Mouse (Mus musculus) stomach, embryonic 16.5 days (tissue): ENCODE measurements around the gene Mfsd13b. TPM values are rescaled to one million over a fixed set of nuclear protein-coding genes. Genes with fewer than 3 reads are reported as not detected.
A peak's percentile ranks its signal among the peaks of the same experiment; 100 is the strongest.

Experiments
- ATAC-seq: fragments of 200-750 bp; cut with Nextera tagmentation; 2 replicates; pipeline ENCODE4 v1.8.0; 2017; ENCODE audit warnings: moderate number of reproducible peaks, moderate TSS enrichment; ENCODE audit not compliant: insufficient read depth, low FRiP score
- H3K27ac ChIP-seq: fragments of 300-500 bp; sonication (generic); 2 replicates; pipeline ENCODE4 v1.5.1; 2014; ENCODE audit warnings: low read length
- H3K27me3 ChIP-seq: fragments of 300-500 bp; sonication (generic); 2 replicates; pipeline ENCODE4 v1.6.1; 2014; ENCODE audit warnings: low read length, control low read depth, mixed read lengths; ENCODE audit not compliant: control insufficient read depth, insufficient read depth
- H3K36me3 ChIP-seq: fragments of 300-500 bp; sonication (generic); 2 replicates; pipeline ENCODE4 v1.6.1; 2014; ENCODE audit warnings: low read length; ENCODE audit not compliant: control insufficient read depth, insufficient read depth
- H3K4me1 ChIP-seq: fragments of 300-500 bp; sonication (generic); 2 replicates; pipeline ENCODE4 v1.6.1; 2014; ENCODE audit warnings: low read length, control low read depth, mixed read lengths; ENCODE audit not compliant: control insufficient read depth, insufficient read depth
- H3K4me2 ChIP-seq: fragments of 300-500 bp; sonication (generic); 2 replicates; pipeline ENCODE4 v1.6.1; 2014; ENCODE audit warnings: low read depth, low read length, mixed read lengths
- H3K4me3 ChIP-seq: fragments of 300-500 bp; sonication (generic); replicated peaks from 2 replicates; pipeline ENCODE4 v1.5.1; 2014; ENCODE audit warnings: mild to moderate bottlenecking, low read length
- H3K9ac ChIP-seq: fragments of 300-500 bp; sonication (generic); 2 replicates; pipeline ENCODE4 v1.6.1; 2014; ENCODE audit warnings: low read length
- H3K9me3 ChIP-seq: fragments of 300-500 bp; sonication (generic); replicated peaks from 2 replicates; pipeline ENCODE4 v1.6.1; 2016; ENCODE audit warnings: low read length, control low read depth; ENCODE audit not compliant: control insufficient read depth
- WGBS: fragments of 180-500 bp; shearing (Covaris S2); extraction: QIAGEN DNeasy Blood & Tissue Kit; methylation state at CpG from one replicate; pipeline ENCODE4 v1.1.7; 2014; 5-methylcytosine and 5-hydroxymethylcytosine counted together
- polyA plus RNA-seq: library from polyadenylated mRNA; unstranded; fragments of >200 nt; fragmentation: Nextera tagmentation; extraction: Ambion mirVana; gene quantifications from 2 replicates; pipeline ENCODE4 v1.2.1, GENCODE M21; 2015

Mfsd13b gene
- polyA plus RNA-seq = 0.34 and 0.45 TPM in 2 replicates

DNA sequence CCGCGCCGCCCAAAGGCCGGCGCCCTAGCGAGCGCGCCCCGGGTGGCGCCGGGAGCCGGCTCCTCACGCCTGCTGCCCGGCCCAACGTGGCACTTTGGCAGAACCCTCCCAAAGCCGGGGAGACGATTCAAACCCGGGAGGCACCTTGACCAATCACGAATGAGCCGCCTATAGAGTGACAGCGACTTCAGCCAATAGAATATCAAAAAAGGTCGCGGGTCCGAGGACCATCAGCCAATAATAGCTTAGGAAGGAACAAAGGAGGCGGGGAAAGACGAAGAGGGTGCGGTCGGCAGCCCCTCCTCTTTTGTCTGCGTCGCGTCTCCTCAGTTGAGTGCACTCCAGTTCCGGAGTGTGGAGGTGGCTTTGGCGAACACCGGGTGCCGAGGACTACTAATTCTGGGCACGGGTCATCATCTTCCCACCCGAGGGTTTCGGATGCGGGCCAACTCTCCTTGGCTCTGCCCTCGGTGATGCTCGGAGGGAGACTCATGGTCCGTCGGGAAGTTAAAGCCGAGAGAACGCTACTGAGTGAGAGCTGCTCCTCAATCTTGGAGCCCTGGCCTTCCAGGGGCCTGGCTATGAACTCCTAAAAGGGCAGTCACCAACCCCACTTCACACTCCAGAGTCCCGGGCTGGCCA, at the start of gene Mfsd13b, which contains the start of gene Cdr2:
Mfsd13b (plus strand) TSS at position 310 of the 642 bp plus-strand sequence.
Cdr2 (minus strand) TSS at position 113 of the 642 bp plus-strand sequence.
- Histone ChIP-seq H3K4me3 (peak within 1 kb of the TSS; percentile 62), H3K9me3 (no peaks in the 10 kb centered on the region), H3K36me3 (no peaks in the 10 kb centered on the region), H3K27me3 (no peaks in the 10 kb centered on the region), H3K4me1 (peaks cover 15% of the 10 kb centered on the region), H3K9ac (peak within 1 kb of the TSS; percentile 87), H3K4me2 (peak within 1 kb of the TSS; percentile 76), H3K27ac (peak within 1 kb of the TSS; percentile 53)
- under 1% methylated on average over 46 of the region's 46 CpGs for WGBS
- peak; percentile 97 for ATAC-seq

DNA sequence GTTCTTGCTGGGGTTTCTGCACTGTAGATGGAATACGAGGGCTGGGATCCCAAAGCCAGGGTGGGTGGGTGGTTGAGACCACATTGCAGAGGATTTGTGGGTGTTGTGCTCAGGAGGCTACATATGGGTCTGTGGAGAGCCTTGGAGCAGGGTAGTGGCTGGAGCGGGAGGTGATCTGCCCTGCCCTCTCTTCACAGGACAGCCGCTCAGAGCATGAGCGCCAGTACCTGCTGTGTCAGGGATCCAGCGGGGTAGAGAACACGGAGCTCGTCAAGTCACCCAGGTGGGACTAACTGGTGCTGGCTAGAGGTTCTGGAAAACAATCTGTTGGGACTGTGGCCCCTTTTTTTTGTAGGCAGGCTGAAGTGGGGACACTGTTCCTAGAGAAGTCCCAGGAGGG, 49.2 kb upstream of the Mfsd13b start:
- no peak overlapping the region for H3K9ac ChIP-seq
- no peak overlapping the region for H3K4me2 ChIP-seq
- no peak overlapping the region for H3K27ac ChIP-seq
- H3K4me3 ChIP-seq = no peak overlapping the region
- H3K27me3 ChIP-seq = no peaks in the 10 kb centered on the region
- no peaks in the 10 kb centered on the region for H3K4me1 ChIP-seq
- 83% methylated on average over 7 of the region's 7 CpGs for WGBS
- H3K36me3 ChIP-seq = peaks cover 45% of the 10 kb centered on the region; the same call in 1 of the 2 replicates
- no peak for ATAC-seq
- H3K9me3 ChIP-seq = no peaks in the 10 kb centered on the region

DNA sequence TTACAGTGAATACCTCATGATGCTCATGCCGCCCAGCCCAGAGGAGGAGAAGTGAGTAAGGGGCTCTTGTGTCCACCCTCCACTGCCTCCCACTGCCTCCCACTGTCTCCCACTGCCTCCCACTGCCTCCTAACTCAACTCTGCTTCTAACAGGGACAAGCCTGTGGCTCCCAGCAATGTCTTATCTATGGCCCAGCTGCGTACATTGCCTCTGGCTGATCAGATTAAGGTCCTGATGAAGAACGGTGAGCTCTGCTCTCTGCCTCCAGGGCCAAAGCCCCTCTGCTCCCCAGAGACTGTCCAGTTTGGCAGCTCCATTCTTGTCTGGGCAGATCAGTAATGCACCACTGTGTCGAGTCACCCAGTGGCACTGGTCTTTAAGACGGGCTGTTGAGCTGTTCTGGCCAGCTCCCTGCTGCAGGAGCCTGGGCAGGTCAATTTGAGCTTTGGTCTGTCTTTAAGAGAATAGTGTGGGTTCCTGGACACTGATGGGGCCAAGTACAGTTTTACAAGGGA, 48.6 kb upstream of the Mfsd13b start:
- Histone ChIP-seq H3K27ac (no peak overlapping the region), H3K27me3 (no peaks in the 10 kb centered on the region), H3K9me3 (no peaks in the 10 kb centered on the region), H3K4me1 (no peaks in the 10 kb centered on the region), H3K4me2 (no peak overlapping the region), H3K36me3 (peaks cover 41% of the 10 kb centered on the region), H3K4me3 (no peak overlapping the region), H3K9ac (no peak overlapping the region)
- no peak for ATAC-seq
- WGBS = 78% methylated on average over 5 of the region's 5 CpGs

DNA sequence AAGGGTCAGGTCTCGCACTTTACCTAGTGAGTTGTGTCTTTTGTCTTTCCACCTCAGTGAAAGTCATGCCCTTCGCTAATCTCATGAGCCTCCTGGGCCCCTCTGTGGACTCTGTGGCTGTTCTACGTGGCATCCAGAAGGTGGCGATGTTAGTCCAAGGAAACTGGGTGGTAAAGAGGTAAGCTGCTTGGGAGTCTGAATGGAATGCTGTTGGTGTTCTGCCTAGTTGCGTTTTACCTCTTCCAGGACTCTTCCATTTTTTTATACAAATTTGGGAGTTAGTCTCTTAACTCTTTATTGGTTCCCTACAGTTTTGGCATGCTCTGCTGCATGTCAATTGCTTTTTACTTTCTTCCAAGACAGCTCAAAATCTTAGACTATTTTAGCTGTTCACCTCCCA, 47.6 kb upstream of the Mfsd13b start:
- no peak overlapping the region for H3K9ac ChIP-seq
- no peaks in the 10 kb centered on the region for H3K27me3 ChIP-seq
- H3K9me3 ChIP-seq = no peaks in the 10 kb centered on the region
- no peak overlapping the region for H3K27ac ChIP-seq
- H3K36me3 ChIP-seq = peaks cover 48% of the 10 kb centered on the region
- 24% methylated on average over 5 of the region's 5 CpGs for WGBS
- H3K4me1 ChIP-seq = no peaks in the 10 kb centered on the region
- H3K4me2 ChIP-seq = no peak overlapping the region
- ATAC-seq = no peak
- no peak overlapping the region for H3K4me3 ChIP-seq

DNA sequence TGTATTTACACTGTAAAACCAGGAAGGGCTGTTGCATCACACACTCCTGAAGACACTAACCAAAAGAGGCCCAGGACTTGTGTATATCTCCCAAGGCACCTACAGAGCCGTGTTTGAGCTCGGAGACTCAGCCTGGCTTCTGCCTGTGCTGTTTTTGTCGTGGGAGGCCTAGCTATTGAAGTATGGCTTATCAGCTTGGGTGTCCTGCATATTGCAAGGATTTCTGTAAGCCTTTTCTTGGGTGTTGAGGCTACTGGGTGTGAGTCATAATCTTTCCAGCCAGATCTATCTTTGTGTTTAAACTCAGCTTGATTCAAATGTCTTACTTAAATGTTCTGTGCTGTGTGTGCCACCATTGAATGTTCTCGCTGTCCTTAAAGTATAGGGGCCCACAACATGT, 45.8 kb upstream of the Mfsd13b start:
- H3K4me1 ChIP-seq = no peaks in the 10 kb centered on the region
- H3K27me3 ChIP-seq = no peaks in the 10 kb centered on the region
- ATAC-seq = no peak
- H3K9me3 ChIP-seq = no peaks in the 10 kb centered on the region
- peaks cover 42% of the 10 kb centered on the region for H3K36me3 ChIP-seq
- WGBS = 71% methylated on average over 4 of the region's 4 CpGs
- H3K4me2 ChIP-seq = no peak overlapping the region
- no peak overlapping the region for H3K9ac ChIP-seq
- no peak overlapping the region for H3K4me3 ChIP-seq
- H3K27ac ChIP-seq = no peak overlapping the region

DNA sequence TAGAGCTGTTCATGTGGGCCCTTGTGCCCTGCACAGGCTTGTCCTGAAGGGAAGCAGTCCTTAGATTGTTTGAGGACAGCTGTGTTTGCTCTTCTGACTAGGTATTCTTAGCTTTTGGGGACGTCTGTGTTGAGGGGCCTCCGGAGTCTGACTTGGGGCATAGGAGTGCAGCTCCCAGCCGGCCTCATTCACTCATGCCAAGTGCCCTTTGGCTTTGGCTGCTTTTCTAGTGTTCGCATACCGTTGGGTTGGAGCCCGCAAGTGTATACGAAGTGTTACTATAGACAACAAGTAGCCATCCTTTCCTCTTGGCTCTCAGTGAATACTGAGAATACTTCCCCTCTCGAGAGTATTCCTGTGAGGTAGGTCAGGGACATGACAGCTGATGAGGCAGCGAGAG, 44.1 kb upstream of the Mfsd13b start:
- H3K9me3 ChIP-seq = no peaks in the 10 kb centered on the region
- H3K27me3 ChIP-seq = no peaks in the 10 kb centered on the region
- ATAC-seq = no peak
- no peak overlapping the region for H3K4me3 ChIP-seq
- no peak overlapping the region for H3K4me2 ChIP-seq
- H3K36me3 ChIP-seq = peaks cover 34% of the 10 kb centered on the region
- H3K9ac ChIP-seq = no peak overlapping the region
- H3K4me1 ChIP-seq = no peaks in the 10 kb centered on the region
- WGBS = 72% methylated on average over 9 of the region's 9 CpGs
- H3K27ac ChIP-seq = no peak overlapping the region

DNA sequence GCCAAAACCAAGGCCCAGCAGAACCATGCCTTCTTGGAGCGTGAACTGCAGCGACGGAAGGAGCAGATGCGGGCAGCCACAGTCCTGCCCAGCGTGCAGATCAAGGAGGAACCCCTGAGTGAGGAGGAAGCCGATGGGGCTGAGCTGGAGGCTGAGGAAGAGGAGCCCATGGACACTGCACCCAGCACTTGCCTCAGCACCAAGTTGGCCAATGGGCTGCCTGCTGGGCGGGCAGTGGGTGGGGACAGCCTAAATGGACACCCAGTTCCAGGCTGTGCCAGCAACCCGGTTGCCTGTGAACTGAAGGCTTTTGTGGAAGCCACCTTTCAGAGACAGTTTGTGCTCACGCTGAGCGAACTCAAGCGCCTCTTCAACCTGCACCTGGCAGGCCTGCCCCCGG, 42.0 kb upstream of the Mfsd13b start:
- Histone ChIP-seq H3K27ac (no peak overlapping the region), H3K4me1 (no peaks in the 10 kb centered on the region), H3K27me3 (no peaks in the 10 kb centered on the region), H3K9me3 (no peaks in the 10 kb centered on the region), H3K36me3 (peaks cover 31% of the 10 kb centered on the region), H3K4me3 (no peak overlapping the region), H3K9ac (no peak overlapping the region), H3K4me2 (no peak overlapping the region)
- 94% methylated on average over 12 of the region's 12 CpGs for WGBS
- ATAC-seq = no peak

DNA sequence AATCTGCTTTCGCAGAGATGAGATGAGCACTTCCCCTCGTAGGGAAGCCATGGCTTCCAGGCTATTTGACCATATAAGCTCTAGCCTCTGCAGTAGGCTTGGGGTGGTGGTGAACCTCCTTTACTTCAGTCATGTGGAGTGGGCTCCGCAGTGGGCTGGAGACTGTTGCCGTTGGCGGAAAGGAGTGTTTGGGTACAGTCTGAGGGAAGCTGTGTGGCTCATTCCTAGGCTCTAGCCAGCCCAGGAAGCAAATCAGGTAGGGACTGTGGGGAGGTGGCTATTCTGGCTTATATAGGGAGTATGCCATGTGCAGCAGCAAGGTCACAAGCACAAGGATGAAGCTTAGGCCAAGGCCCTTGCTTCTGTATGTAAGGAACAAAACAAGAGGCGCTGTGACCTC, 41.1 kb upstream of the Mfsd13b start:
- Histone ChIP-seq H3K27me3 (no peaks in the 10 kb centered on the region), H3K27ac (no peak overlapping the region), H3K9ac (no peak overlapping the region), H3K4me1 (no peaks in the 10 kb centered on the region), H3K9me3 (no peaks in the 10 kb centered on the region), H3K4me3 (no peak overlapping the region), H3K4me2 (no peak overlapping the region), H3K36me3 (peaks cover 28% of the 10 kb centered on the region)
- 90% methylated on average over 6 of the region's 6 CpGs for WGBS
- ATAC-seq = no peak

DNA sequence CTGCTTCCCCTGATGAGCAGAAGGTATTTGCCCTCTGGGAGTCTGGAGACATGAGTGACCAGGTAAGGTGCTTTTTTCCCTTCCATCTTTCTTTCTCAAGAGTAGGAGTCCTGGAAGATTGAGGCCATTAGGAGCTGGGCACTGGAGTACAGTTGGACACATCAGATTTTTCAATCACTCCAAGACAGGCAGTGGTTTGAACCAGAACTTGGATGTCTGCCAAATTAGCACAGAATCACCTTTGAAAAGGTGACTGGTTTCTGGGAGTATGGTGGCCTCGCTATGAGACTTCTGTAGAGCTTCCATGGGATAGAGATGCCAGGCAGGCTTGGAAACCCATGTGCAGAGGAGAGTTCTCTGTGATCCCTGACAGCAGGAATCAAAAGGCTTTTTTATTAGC, 39.8 kb upstream of the Mfsd13b start:
- no peaks in the 10 kb centered on the region for H3K9me3 ChIP-seq
- H3K4me3 ChIP-seq = no peak overlapping the region
- H3K27me3 ChIP-seq = no peaks in the 10 kb centered on the region
- H3K4me2 ChIP-seq = no peak overlapping the region
- no peak for ATAC-seq
- no peaks in the 10 kb centered on the region for H3K4me1 ChIP-seq
- H3K36me3 ChIP-seq = peaks cover 20% of the 10 kb centered on the region
- WGBS = 70% methylated on average over 1 of the region's 1 CpGs
- no peak overlapping the region for H3K27ac ChIP-seq
- no peak overlapping the region for H3K9ac ChIP-seq
